Mouse (Mus musculus) hindbrain, postnatal 0 days (tissue): Measurements from ENCODE around the gene Rbfox1. TPM values are rescaled to one million over a fixed set of nuclear protein-coding genes. Genes with fewer than 3 reads are reported as not detected.

Experiments used
- ATAC-seq: fragments of 200-750 bp; cut with Nextera tagmentation; 2 replicates; pipeline ENCODE4 v1.8.0; 2017; ENCODE audit warnings: mild to moderate bottlenecking, moderate TSS enrichment, moderate library complexity
- DNase-seq: peaks from one replicate; pipeline ENCODE4 v3.0.0-alpha.2; 2015; ENCODE audit warnings: low spot score
- H3K27ac ChIP-seq: fragments of 300-500 bp; sonication (generic); 2 replicates; pipeline ENCODE4 v1.5.1; 2014; ENCODE audit warnings: mild to moderate bottlenecking
- H3K27me3 ChIP-seq: fragments of 300-500 bp; sonication (generic); 2 replicates; pipeline ENCODE4 v1.6.1; 2014; ENCODE audit warnings: low read length, mixed read lengths; ENCODE audit not compliant: insufficient read depth
- H3K36me3 ChIP-seq: fragments of 300-500 bp; sonication (generic); 2 replicates; pipeline ENCODE4 v1.6.1; 2014; ENCODE audit warnings: low read length, mixed read lengths; ENCODE audit not compliant: insufficient read depth
- H3K4me1 ChIP-seq: fragments of 300-500 bp; sonication (generic); 2 replicates; pipeline ENCODE4 v1.6.1; 2014; ENCODE audit warnings: antibody characterized with exemption, low read length, mixed read lengths; ENCODE audit not compliant: insufficient read depth
- H3K4me2 ChIP-seq: fragments of 300-500 bp; sonication (generic); 2 replicates; pipeline ENCODE4 v1.6.1; 2014; ENCODE audit warnings: low read depth, mild to moderate bottlenecking, low read length, moderate library complexity, mixed read lengths
- H3K4me3 ChIP-seq: fragments of 300-500 bp; sonication (generic); 2 replicates; pipeline ENCODE4 v1.5.1; 2014; ENCODE audit warnings: low read length
- H3K9ac ChIP-seq: fragments of 300-500 bp; sonication (generic); replicated peaks from 2 replicates; pipeline ENCODE4 v1.6.1; 2014; ENCODE audit warnings: mild to moderate bottlenecking, low read length, moderate library complexity, mixed read lengths
- H3K9me3 ChIP-seq: fragments of 300-500 bp; sonication (generic); 2 replicates; pipeline ENCODE4 v1.6.1; 2016; ENCODE audit warnings: low read length, mixed read lengths
- CTCF ChIP-seq: IDR thresholded peaks from 2 replicates; pipeline ENCODE4 v1.5.1; 2016; ENCODE audit warnings: antibody characterized with exemption, control low read depth, low read depth
- WGBS: fragments of 180-500 bp; shearing (Covaris S2); extraction: QIAGEN DNeasy Blood & Tissue Kit; methylation state at CpG from one replicate; pipeline ENCODE4 v1.1.7; 2014; 5-methylcytosine and 5-hydroxymethylcytosine counted together
- polyA plus RNA-seq: library from polyadenylated mRNA; unstranded; fragments of >200 nt; fragmentation: Nextera tagmentation; extraction: Ambion mirVana; gene quantifications from 2 replicates; pipeline ENCODE4 v1.2.1, GENCODE M21; 2015
- total RNA-seq: library from RNA; depleted of rRNA; stranded (reverse); fragments of >200 nt; gene quantifications from 2 replicates; pipeline ENCODE4 v1.2.3, GENCODE M21; 2014

Rbfox1 gene
- total and polyA plus RNA-seq, 2 experiments from 2014 or later = 158 to 204 TPM

- no peak overlapping the region for H3K27ac ChIP-seq
- no peaks in the 10 kb centered on the region for H3K36me3 ChIP-seq
- 69% methylated on average over 5 of the region's 5 CpGs for WGBS
- no peaks in the 10 kb centered on the region for H3K9me3 ChIP-seq
- ATAC-seq = no peak
- H3K27me3 ChIP-seq = no peaks in the 10 kb centered on the region
- no peaks in the 10 kb centered on the region for H3K4me1 ChIP-seq
- no peak for DNase-seq
- H3K9ac ChIP-seq = no peak overlapping the region
- no peak for TF ChIP-seq CTCF
- no peak overlapping the region for H3K4me2 ChIP-seq
- no peak overlapping the region for H3K4me3 ChIP-seq
Measured at GRCm38 (mm10) chr16:6128314-6128713, 243.2 kb downstream of the Rbfox1 start.

GRCm38 (mm10) chr16:6135016-6135415 lies 249.9 kb downstream of the Rbfox1 start:
- 87% methylated on average over 6 of the region's 7 CpGs for WGBS
- Histone ChIP-seq H3K9me3 (no peaks in the 10 kb centered on the region), H3K4me3 (no peak overlapping the region), H3K27me3 (no peaks in the 10 kb centered on the region), H3K9ac (no peak overlapping the region), H3K27ac (no peak overlapping the region), H3K4me1 (no peaks in the 10 kb centered on the region), H3K4me2 (no peak overlapping the region), H3K36me3 (no peaks in the 10 kb centered on the region)
- ATAC-seq (no peak), DNase-seq (no peak)
- TF ChIP-seq CTCF = no peak

GRCm38 (mm10) chr16:6139432-6139831 lies 254.3 kb downstream of the Rbfox1 start:
- DNase-seq (no peak), ATAC-seq (no peak)
- Histone ChIP-seq H3K36me3 (no peaks in the 10 kb centered on the region), H3K4me1 (no peaks in the 10 kb centered on the region), H3K4me3 (no peak overlapping the region), H3K27ac (no peak overlapping the region), H3K4me2 (no peak overlapping the region), H3K9ac (no peak overlapping the region), H3K27me3 (no peaks in the 10 kb centered on the region), H3K9me3 (no peaks in the 10 kb centered on the region)
- 86% methylated on average over 1 of the region's 1 CpGs for WGBS
- no peak for TF ChIP-seq CTCF

GRCm38 (mm10) chr16:6147957-6148356 lies 262.8 kb downstream of the Rbfox1 start:
- Histone ChIP-seq H3K27me3 (no peaks in the 10 kb centered on the region), H3K27ac (no peak overlapping the region), H3K9me3 (no peaks in the 10 kb centered on the region), H3K9ac (no peak overlapping the region), H3K4me2 (no peak overlapping the region), H3K4me1 (no peaks in the 10 kb centered on the region), H3K4me3 (no peak overlapping the region), H3K36me3 (no peaks in the 10 kb centered on the region)
- 55% methylated on average over 7 of the region's 7 CpGs for WGBS
- DNase-seq = peak; percentile 28
- TF ChIP-seq CTCF = no peak
- ATAC-seq = no peak

GRCm38 (mm10) chr16:6149345-6149744 lies 264.2 kb downstream of the Rbfox1 start:
- WGBS = 72% methylated on average over 4 of the region's 4 CpGs

GRCm38 (mm10) chr16:6155556-6155955 lies 270.4 kb downstream of the Rbfox1 start:
- no peak overlapping the region for H3K4me3 ChIP-seq
- H3K9ac ChIP-seq = no peak overlapping the region
- no peak for TF ChIP-seq CTCF
- no peaks in the 10 kb centered on the region for H3K27me3 ChIP-seq
- H3K4me2 ChIP-seq = no peak overlapping the region
- DNase-seq (no peak), ATAC-seq (no peak)
- H3K36me3 ChIP-seq = no peaks in the 10 kb centered on the region
- no peaks in the 10 kb centered on the region for H3K4me1 ChIP-seq
- WGBS = 67% methylated on average over 2 of the region's 2 CpGs
- H3K27ac ChIP-seq = no peak overlapping the region
- H3K9me3 ChIP-seq = no peaks in the 10 kb centered on the region

More at GRCm38 (mm10) chr16:6149345-6149744, 264.2 kb downstream of the Rbfox1 start:
- no peak for ATAC-seq
- H3K27ac ChIP-seq = no peak overlapping the region
- no peak for TF ChIP-seq CTCF
- H3K9ac ChIP-seq = no peak overlapping the region
- no peaks in the 10 kb centered on the region for H3K4me1 ChIP-seq
- no peaks in the 10 kb centered on the region for H3K27me3 ChIP-seq
- H3K36me3 ChIP-seq = no peaks in the 10 kb centered on the region
- H3K9me3 ChIP-seq = no peaks in the 10 kb centered on the region
- no peak for DNase-seq
- no peak overlapping the region for H3K4me3 ChIP-seq
- H3K4me2 ChIP-seq = no peak overlapping the region

GRCm38 (mm10) chr16:6164476-6164875 lies 279.3 kb downstream of the Rbfox1 start:
- Histone ChIP-seq H3K27me3 (no peaks in the 10 kb centered on the region), H3K4me1 (no peaks in the 10 kb centered on the region), H3K4me3 (no peak overlapping the region), H3K27ac (no peak overlapping the region), H3K9me3 (no peaks in the 10 kb centered on the region), H3K36me3 (no peaks in the 10 kb centered on the region), H3K9ac (no peak overlapping the region), H3K4me2 (no peak overlapping the region)
- no peak for TF ChIP-seq CTCF
- DNase-seq (no peak), ATAC-seq (no peak)
- 66% methylated on average over 4 of the region's 4 CpGs for WGBS
